Mouse (Mus musculus): ENCODE measurements at regions not wholly inside any gene's neighbourhood (a gene's known extent, or its start where the extent isn't known, plus 50 kb on each side); places are given as distances from the start of the nearest gene placed in this dataset.

GRCm38 (mm10) chr13:32398616-32399015 is 60.1 kb upstream of the Gmds start:
- TF ChIP-seq CTCF (IDR thresholded peaks at IDR 0.05; ENCODE audit: low read depth) (no peak), EP300 (optimal IDR thresholded peaks at IDR 0.05) (no peak)

Measured in stomach, postnatal 0 days (tissue).